Mouse (Mus musculus) kidney, embryonic 14.5 days (tissue): ENCODE measurements at regions not wholly inside any gene's neighbourhood (a gene's known extent, or its start where the extent isn't known, plus 50 kb on each side); places are given as distances from the start of the nearest gene placed in this dataset.
A peak's percentile ranks its signal among the peaks of the same experiment; 100 is the strongest.

ENCODE experiments used
- ATAC-seq: fragments of 200-750 bp; cut with Nextera tagmentation; 2 replicates; pipeline ENCODE4 v1.8.0; 2017; ENCODE audit warnings: moderate number of reproducible peaks, mild to moderate bottlenecking, moderate TSS enrichment, moderate library complexity; ENCODE audit not compliant: low FRiP score, low TSS enrichment
- H3K27ac ChIP-seq: fragments of 300-500 bp; sonication (generic); 2 replicates; pipeline ENCODE4 v1.5.1; 2014; ENCODE audit warnings: low read depth, mild to moderate bottlenecking, low read length, moderate library complexity, mixed read lengths
- H3K27me3 ChIP-seq: fragments of 300-500 bp; sonication (generic); 2 replicates; pipeline ENCODE4 v1.6.1; 2014; ENCODE audit warnings: mild to moderate bottlenecking, low read length; ENCODE audit not compliant: control insufficient read depth, insufficient read depth
- H3K36me3 ChIP-seq: fragments of 300-500 bp; sonication (generic); 2 replicates; pipeline ENCODE4 v1.6.1; 2014; ENCODE audit warnings: low read length, mixed read lengths; ENCODE audit not compliant: control insufficient read depth, insufficient read depth
- H3K4me1 ChIP-seq: fragments of 300-500 bp; sonication (generic); 2 replicates; pipeline ENCODE4 v1.6.1; 2014; ENCODE audit warnings: low read length, mixed read lengths; ENCODE audit not compliant: control insufficient read depth, insufficient read depth
- H3K4me2 ChIP-seq: fragments of 300-500 bp; sonication (generic); replicated peaks from 2 replicates; pipeline ENCODE4 v1.6.1; 2014; ENCODE audit warnings: low read depth, mild to moderate bottlenecking, low read length
- H3K4me3 ChIP-seq: fragments of 300-500 bp; sonication (generic); 2 replicates; pipeline ENCODE4 v1.5.1; 2014; ENCODE audit warnings: mild to moderate bottlenecking, low read length
- H3K9ac ChIP-seq: fragments of 300-500 bp; sonication (generic); 2 replicates; pipeline ENCODE4 v1.6.1; 2014; ENCODE audit warnings: low read depth, mild to moderate bottlenecking, low read length, moderate library complexity
- H3K9me3 ChIP-seq: fragments of 300-500 bp; sonication (generic); 2 replicates; pipeline ENCODE4 v1.6.1; 2016; ENCODE audit warnings: low read length; ENCODE audit not compliant: control insufficient read depth
- WGBS: fragments of 180-500 bp; shearing (Covaris S2); extraction: QIAGEN DNeasy Blood & Tissue Kit; methylation state at CpG from one replicate; pipeline ENCODE4 v1.1.7; 2014; 5-methylcytosine and 5-hydroxymethylcytosine counted together

GRCm38 (mm10) chr16:75369700-75370099 lies 216.2 kb downstream of the Lipi start:
- no peak for ATAC-seq

GRCm38 (mm10) chr16:75366727-75367126 lies 219.1 kb downstream of the Lipi start:
- no peak overlapping the region for H3K4me2 ChIP-seq
- no peak for ATAC-seq
- no peaks in the 10 kb centered on the region for H3K4me1 ChIP-seq
- no peak overlapping the region for H3K9ac ChIP-seq
- no peaks in the 10 kb centered on the region for H3K36me3 ChIP-seq
- no peaks in the 10 kb centered on the region for H3K9me3 ChIP-seq
- no peak overlapping the region for H3K27ac ChIP-seq
- 77% methylated on average over 4 of the region's 4 CpGs for WGBS
- H3K27me3 ChIP-seq, result no peaks in the 10 kb centered on the region
- no peak overlapping the region for H3K4me3 ChIP-seq

More at GRCm38 (mm10) chr16:75369700-75370099, 216.2 kb downstream of the Lipi start:
- no peaks in the 10 kb centered on the region for H3K27me3 ChIP-seq
- H3K9ac ChIP-seq, result no peak overlapping the region
- no peak overlapping the region for H3K27ac ChIP-seq
- WGBS, result 75% methylated on average over 5 of the region's 5 CpGs
- H3K4me1 ChIP-seq, result no peaks in the 10 kb centered on the region
- no peaks in the 10 kb centered on the region for H3K36me3 ChIP-seq
- no peaks in the 10 kb centered on the region for H3K9me3 ChIP-seq
- no peak overlapping the region for H3K4me2 ChIP-seq
- H3K4me3 ChIP-seq, result no peak overlapping the region

- Histone ChIP-seq H3K9ac (no peak overlapping the region), H3K9me3 (no peaks in the 10 kb centered on the region), H3K27ac (no peak overlapping the region), H3K36me3 (no peaks in the 10 kb centered on the region), H3K4me1 (no peaks in the 10 kb centered on the region), H3K4me2 (no peak overlapping the region), H3K4me3 (no peak overlapping the region), H3K27me3 (no peaks in the 10 kb centered on the region)
- ATAC-seq, result no peak
- WGBS, result 62% methylated on average over 8 of the region's 8 CpGs
Observed at GRCm38 (mm10) chr16:75365361-75365994, 220.4 kb downstream of the Lipi start.

- no peak overlapping the region for H3K27ac ChIP-seq
- ATAC-seq, result no peak
- no peaks in the 10 kb centered on the region for H3K9me3 ChIP-seq
- H3K4me2 ChIP-seq, result no peak overlapping the region
- H3K4me1 ChIP-seq, result no peaks in the 10 kb centered on the region
- H3K36me3 ChIP-seq, result no peaks in the 10 kb centered on the region
- no peak overlapping the region for H3K4me3 ChIP-seq
- WGBS, result 73% methylated on average over 4 of the region's 4 CpGs
- H3K9ac ChIP-seq, result no peak overlapping the region
- H3K27me3 ChIP-seq, result no peaks in the 10 kb centered on the region
Observed at GRCm38 (mm10) chr16:75362095-75362494, 223.8 kb downstream of the Lipi start.

- no peaks in the 10 kb centered on the region for H3K4me1 ChIP-seq
- H3K27me3 ChIP-seq, result no peaks in the 10 kb centered on the region
- no peak overlapping the region for H3K27ac ChIP-seq
- no peak overlapping the region for H3K9ac ChIP-seq
- no peaks in the 10 kb centered on the region for H3K9me3 ChIP-seq
- no peak overlapping the region for H3K4me3 ChIP-seq
- ATAC-seq, result no peak
- WGBS, result 88% methylated on average over 4 of the region's 4 CpGs
- no peaks in the 10 kb centered on the region for H3K36me3 ChIP-seq
- H3K4me2 ChIP-seq, result no peak overlapping the region
Observed at GRCm38 (mm10) chr16:75360791-75361190, 225.1 kb downstream of the Lipi start.

- Histone ChIP-seq H3K4me2 (no peak overlapping the region), H3K9me3 (no peaks in the 10 kb centered on the region), H3K27me3 (no peaks in the 10 kb centered on the region), H3K4me1 (no peaks in the 10 kb centered on the region), H3K9ac (no peak overlapping the region), H3K4me3 (no peak overlapping the region), H3K27ac (no peak overlapping the region), H3K36me3 (no peaks in the 10 kb centered on the region)
- ATAC-seq, result no peak
- 90% methylated on average over 1 of the region's 1 CpGs for whole genome bisulfite sequencing
Observed at GRCm38 (mm10) chr16:75353394-75353793, 232.5 kb downstream of the Lipi start.

- H3K4me1 ChIP-seq, result no peaks in the 10 kb centered on the region
- 75% methylated on average over 8 of the region's 8 CpGs for WGBS
- H3K4me3 ChIP-seq, result no peak overlapping the region
- ATAC-seq, result no peak
- no peak overlapping the region for H3K27ac ChIP-seq
- H3K9ac ChIP-seq, result no peak overlapping the region
- H3K9me3 ChIP-seq, result no peaks in the 10 kb centered on the region
- no peaks in the 10 kb centered on the region for H3K27me3 ChIP-seq
- no peak overlapping the region for H3K4me2 ChIP-seq
- no peaks in the 10 kb centered on the region for H3K36me3 ChIP-seq
Observed at GRCm38 (mm10) chr16:75344201-75344927, 241.5 kb downstream of the Lipi start.

- no peaks in the 10 kb centered on the region for H3K4me1 ChIP-seq
- H3K9ac ChIP-seq, result no peak overlapping the region
- H3K4me3 ChIP-seq, result no peak overlapping the region
- H3K4me2 ChIP-seq, result peak overlapping the region; percentile 13; the same call in 1 of the 2 replicates
- no peaks in the 10 kb centered on the region for H3K9me3 ChIP-seq
- H3K36me3 ChIP-seq, result no peaks in the 10 kb centered on the region
- H3K27me3 ChIP-seq, result no peaks in the 10 kb centered on the region
- WGBS, result 35% methylated on average over 11 of the region's 11 CpGs
- 0 out of 2 replicates have a peak, but pooled peaks have one; percentile 43 for ATAC-seq
- H3K27ac ChIP-seq, result no peak overlapping the region
Observed at GRCm38 (mm10) chr16:75343028-75343901, 242.6 kb downstream of the Lipi start.
